Mouse (Mus musculus) kidney, postnatal 36 days (tissue): ENCODE results near the gene Gnb2.

ENCODE experiments used
- DNase-seq, 2 experiments: peaks; one replicate each; pipeline ENCODE4 v3.0.0; 2021 to 2022; ENCODE audit warnings: mixed read lengths in 2 of 2

The Gnb2 gene

GRCm38 (mm10) chr5:137518436-137518835, 14.9 kb downstream of the Gnb2 start, which contains the start of gene Gigyf1:
TSS of gene Gigyf1 (plus strand) at chr5:137518548.
- peak in 1 of 2 experiments; percentile 69 for DNase-seq

- DNase-seq = no peak
These were observed 18.5 kb downstream of the Gnb2 start for GRCm38 (mm10) chr5:137514811-137515210.

GRCm38 (mm10) chr5:137513951-137514721, 19.2 kb downstream of the Gnb2 start:
- no peak for DNase-seq

- DNase-seq = peak in 1 of 2 experiments; percentile 75
These were observed 20.2 kb downstream of the Gnb2 start for GRCm38 (mm10) chr5:137512847-137513794.

- DNase-seq = no peak
These were observed 21.6 kb downstream of the Gnb2 start for GRCm38 (mm10) chr5:137511706-137512105.

- DNase-seq = peak in 1 of 2 experiments; percentile 42
These were observed 22.5 kb downstream of the Gnb2 start for GRCm38 (mm10) chr5:137510573-137511390.

- peak; percentile 79 to 90 for DNase-seq
These were observed 23.3 kb downstream of the Gnb2 start for GRCm38 (mm10) chr5:137510014-137510501.

GRCm38 (mm10) chr5:137504041-137504440, 29.3 kb downstream of the Gnb2 start:
- DNase-seq = peak in 1 of 2 experiments; percentile 57

- peak; percentile 89 to 92 for DNase-seq
These were observed 30.6 kb downstream of the Gnb2 start for GRCm38 (mm10) chr5:137502667-137503110.

GRCm38 (mm10) chr5:137501709-137502666, 31.3 kb downstream of the Gnb2 start, which contains the start of gene Pop7:
TSS of gene Pop7 (minus strand) at chr5:137502518.
- peak; percentile 99 to 100 for DNase-seq

GRCm38 (mm10) chr5:137500186-137500585, 33.1 kb downstream of the Gnb2 start:
- no peak for DNase-seq

- DNase-seq = peak; percentile 26 to 32
These were observed 39.5 kb downstream of the Gnb2 start for GRCm38 (mm10) chr5:137493831-137494230.

GRCm38 (mm10) chr5:137491559-137491958, 41.8 kb downstream of the Gnb2 start:
- DNase-seq = peak; percentile 62 to 64

- peak in 1 of 2 experiments; percentile 19 for DNase-seq
These were observed 45.7 kb downstream of the Gnb2 start for GRCm38 (mm10) chr5:137487616-137488015.

- no peak for DNase-seq
These were observed 47.5 kb downstream of the Gnb2 start for GRCm38 (mm10) chr5:137485851-137486155.

- DNase-seq = no peak
These were observed 48.0 kb downstream of the Gnb2 start for GRCm38 (mm10) chr5:137485071-137485850.

- DNase-seq = peak in 1 of 2 experiments; percentile 12
These were observed 51.4 kb downstream of the Gnb2 start for GRCm38 (mm10) chr5:137481897-137482296.

GRCm38 (mm10) chr5:137481138-137481537, 52.2 kb downstream of the Gnb2 start:
- peak; percentile 89 for DNase-seq
